Mouse (Mus musculus) cerebral cortex, adult 2 months (tissue): Measurements from ENCODE around the gene Tppp3.

Source experiments
- whole genome bisulfite sequencing: fragments of 180-500 bp; shearing (Covaris S2); methylation state at CpG from one replicate; pipeline ENCODE4 v1.1.7; 2018; 5-methylcytosine and 5-hydroxymethylcytosine counted together

The Tppp3 gene

DNA sequence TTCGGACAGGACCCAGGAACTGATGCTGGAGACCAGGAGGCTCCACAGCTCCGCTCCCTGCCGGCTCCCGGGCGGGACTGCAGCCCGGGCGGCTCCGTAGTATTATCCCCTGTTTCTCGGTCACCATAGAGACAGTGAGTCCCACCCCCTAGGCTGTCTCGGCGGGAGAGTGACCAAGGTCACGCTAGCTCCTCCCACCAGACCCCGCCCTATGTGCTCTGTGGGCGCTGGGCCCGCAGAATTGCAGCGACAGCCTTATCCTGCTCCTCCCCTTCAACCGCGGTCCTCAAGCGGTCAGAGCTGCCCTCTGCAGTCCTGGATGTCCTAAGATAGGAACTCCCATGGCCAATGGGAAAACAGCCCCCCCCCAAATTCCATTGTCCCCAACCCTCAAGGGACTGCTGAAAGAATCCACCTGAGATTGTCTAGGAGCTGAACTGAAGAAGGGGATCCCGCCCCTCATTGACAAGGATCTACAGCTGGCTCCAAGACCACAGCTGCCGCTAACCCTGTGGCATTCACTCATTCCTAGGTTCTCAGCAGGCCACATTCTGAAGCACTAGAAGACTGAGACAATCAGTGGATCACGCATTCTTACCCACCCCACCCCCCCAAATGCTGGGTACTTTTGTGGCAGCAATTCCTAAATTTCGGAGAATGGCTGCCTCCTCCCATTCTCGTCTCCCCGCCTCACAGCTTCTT lies at the start of gene Tppp3:
Tppp3 (minus strand) TSS at position 213 of the 702 bp plus-strand sequence.
- WGBS = 15% methylated on average over 25 of the region's 25 CpGs

DNA sequence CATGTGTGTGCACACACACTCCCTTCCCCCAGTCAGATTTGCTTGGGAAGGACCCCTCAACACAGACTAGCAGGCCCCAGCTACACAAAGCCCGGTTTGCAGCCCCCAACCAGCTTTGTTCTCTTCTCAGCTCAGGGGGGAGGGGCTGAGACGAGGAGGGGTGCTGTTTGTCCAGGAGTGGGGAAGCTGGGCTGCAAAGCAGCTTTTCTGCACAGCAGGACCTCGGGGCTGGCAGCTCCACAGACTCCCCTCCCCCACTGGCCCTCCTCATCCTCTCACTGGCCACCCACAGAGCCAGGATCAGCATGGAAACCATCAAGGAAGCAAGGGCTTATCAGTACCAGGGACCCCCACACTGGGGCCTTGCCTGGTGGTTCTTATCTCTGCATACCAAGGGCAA lies 49.7 kb upstream of the Tppp3 start:
- WGBS = 22% methylated on average over 3 of the region's 3 CpGs

- WGBS = 66% methylated on average over 5 of the region's 5 CpGs
These were observed 49.2 kb upstream of the Tppp3 start for GRCm38 (mm10) chr8:105520521-105520920.

DNA sequence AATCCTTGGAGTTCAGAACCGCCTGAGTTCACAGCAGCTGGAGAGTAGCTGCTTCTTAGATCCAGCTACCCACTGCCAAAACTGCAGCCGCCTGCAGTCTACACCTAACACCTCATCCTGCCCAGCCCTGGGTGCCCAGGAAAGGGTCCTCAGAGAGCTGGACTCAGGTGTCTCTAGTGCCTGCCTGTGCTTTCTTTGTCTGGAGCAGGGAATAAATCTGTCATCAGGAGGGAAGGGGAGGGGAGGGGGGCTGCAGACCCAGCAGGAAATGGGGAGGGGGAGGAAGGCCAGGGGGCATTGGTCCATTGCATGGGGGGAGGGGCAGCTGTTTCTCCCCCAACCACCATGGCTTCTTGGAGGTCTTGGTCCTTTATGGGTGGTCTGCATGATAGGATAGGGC lies 48.3 kb upstream of the Tppp3 start:
- 9% methylated on average over 2 of the region's 2 CpGs for whole genome bisulfite sequencing

GRCm38 (mm10) chr8:105518436-105519313 lies 47.3 kb upstream of the Tppp3 start, which contains the start of gene Hsd11b2:
Gene Hsd11b2, plus strand, starts transcription at chr8:105518755.
- WGBS = 1% methylated on average over 68 of the region's 68 CpGs

GRCm38 (mm10) chr8:105517346-105517745 lies 46.0 kb upstream of the Tppp3 start:
- WGBS = 61% methylated on average over 8 of the region's 8 CpGs

- WGBS = 17% methylated on average over 12 of the region's 12 CpGs
These were observed 44.8 kb upstream of the Tppp3 start for GRCm38 (mm10) chr8:105516018-105516645.

DNA sequence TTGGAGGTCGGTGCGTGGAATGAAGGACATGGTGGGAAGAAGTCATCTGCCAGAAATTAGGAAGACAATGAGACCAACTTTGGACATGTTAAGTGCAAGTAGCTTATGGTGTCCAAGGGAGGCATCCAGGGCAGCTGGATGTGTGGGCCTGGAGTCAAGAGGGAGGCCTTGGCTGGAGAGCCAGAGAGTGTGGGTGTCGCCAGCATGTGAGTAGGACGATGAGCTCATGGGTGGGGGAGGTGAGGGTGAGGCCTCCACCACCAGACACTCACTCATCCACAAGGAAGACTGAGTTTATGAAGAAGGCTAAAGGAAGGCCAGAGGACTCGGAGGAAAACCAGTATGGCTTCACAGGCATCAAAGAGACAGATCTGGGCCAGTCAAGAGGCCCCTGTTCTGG lies 43.3 kb upstream of the Tppp3 start:
- WGBS = 68% methylated on average over 5 of the region's 5 CpGs

DNA sequence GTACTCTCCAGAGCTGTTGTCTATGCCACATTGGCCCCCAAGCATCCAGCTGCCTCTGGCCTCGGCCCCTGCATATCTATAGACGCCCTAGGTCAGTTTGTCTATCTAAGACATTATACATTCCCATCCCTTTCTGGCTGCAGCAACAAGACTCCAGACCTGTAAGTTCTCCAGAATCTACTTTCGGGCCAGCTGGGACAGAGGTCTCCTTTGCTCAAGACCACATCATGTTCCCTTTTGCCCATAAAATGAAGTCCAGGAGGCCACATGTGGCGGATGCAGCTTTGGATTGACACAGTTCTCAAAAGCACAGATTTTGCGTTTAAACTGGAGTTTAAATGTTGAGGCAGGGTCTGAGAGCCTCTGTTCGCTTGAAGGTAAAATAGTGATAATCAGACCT lies 42.9 kb upstream of the Tppp3 start:
- 94% methylated on average over 6 of the region's 6 CpGs for WGBS

DNA sequence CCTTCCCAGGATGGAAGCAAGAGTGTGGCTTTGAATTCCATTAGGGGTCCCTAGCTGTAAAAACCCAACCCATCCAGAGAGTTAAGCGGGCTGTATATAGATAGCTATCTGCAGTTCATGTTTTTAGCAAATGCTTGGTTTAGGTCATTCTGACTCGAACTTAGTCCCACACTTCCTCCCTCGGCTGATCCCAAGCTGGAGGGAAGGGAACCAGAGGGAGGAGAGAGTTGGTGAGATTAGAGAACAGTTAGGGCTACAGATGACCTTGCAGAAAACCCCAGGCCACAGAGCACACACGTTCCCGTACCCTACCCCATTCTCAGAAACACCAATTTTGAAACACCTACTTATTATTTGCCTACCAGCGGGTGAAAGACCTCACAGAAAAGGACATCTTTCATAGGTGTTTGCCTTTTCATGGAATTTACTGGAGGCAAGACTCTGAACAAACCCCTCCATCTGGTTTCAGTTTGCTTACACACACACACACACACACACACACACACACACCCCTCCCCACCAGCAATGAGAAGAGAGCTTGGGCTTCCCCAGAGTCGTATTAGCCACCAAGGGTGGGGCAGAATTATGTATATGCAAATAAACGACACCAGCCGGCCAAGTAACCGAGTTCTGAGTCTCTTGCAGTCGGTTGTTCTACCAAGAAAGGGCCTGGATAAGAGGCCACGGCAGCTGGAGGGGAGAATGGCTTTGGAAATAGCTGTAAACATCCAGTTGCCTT lies 38.8 kb upstream of the Tppp3 start:
- 75% methylated on average over 12 of the region's 12 CpGs for WGBS

GRCm38 (mm10) chr8:105508758-105509157 lies 37.4 kb upstream of the Tppp3 start:
- 73% methylated on average over 2 of the region's 2 CpGs for WGBS

DNA sequence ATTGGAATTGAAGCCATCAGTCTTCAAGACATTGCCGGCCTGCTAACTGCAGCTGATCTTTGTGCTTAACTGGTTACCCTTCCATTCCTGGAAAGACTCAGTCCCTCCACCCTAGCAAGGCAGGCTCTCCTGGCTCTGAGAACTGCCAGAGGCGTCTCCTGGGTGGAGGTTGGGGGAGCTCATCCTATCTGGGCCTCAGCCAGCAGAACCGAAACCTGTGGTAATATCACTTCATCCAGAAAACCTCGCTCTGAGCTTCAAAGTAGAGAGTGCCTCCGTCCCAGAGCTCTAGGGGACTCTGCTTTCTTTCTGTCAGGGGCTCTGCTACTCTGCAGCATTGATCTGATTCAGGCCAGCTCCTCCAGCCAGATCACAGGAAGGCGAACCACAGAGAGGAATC lies 35.7 kb upstream of the Tppp3 start:
- WGBS = 89% methylated on average over 6 of the region's 6 CpGs

DNA sequence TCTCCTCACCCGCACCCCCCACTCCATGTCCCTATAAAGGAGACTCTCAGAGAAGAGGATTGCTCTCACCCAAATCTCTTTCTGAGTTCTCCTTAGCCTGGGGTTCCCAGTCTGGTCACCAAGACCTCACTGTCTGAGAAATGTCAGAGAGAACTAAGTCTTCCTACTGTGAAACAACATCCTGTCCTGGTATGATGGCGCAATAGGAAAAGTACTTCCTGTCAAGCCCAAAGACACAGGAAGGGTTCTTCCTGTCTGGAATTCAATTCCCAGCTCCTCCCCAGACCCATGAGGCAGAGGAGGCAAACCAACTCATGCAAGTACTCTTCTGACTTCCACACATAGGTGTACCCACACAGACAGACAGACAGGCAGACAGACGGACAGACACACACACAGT lies 33.3 kb upstream of the Tppp3 start:
- WGBS = 81% methylated on average over 3 of the region's 3 CpGs

DNA sequence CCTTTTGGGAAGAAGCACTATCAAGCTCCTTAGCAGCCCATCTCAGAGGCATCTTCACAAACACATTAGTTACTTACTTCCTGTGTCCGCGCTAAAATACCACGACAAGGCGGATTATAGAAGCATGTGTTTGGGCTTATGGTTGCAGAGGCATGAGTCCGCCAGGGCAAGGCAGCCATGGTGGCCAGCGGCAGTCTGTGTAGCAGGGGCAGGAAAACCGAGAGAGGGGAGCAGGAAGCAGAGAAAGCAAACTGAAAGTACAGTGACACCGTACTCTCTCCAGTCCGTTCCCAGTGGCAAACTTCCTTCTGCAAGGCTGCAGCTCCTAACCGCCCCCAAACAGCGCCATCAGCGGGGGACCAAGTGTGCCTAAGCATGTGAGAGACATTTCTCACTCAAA lies 28.5 kb upstream of the Tppp3 start:
- WGBS = 71% methylated on average over 12 of the region's 12 CpGs

DNA sequence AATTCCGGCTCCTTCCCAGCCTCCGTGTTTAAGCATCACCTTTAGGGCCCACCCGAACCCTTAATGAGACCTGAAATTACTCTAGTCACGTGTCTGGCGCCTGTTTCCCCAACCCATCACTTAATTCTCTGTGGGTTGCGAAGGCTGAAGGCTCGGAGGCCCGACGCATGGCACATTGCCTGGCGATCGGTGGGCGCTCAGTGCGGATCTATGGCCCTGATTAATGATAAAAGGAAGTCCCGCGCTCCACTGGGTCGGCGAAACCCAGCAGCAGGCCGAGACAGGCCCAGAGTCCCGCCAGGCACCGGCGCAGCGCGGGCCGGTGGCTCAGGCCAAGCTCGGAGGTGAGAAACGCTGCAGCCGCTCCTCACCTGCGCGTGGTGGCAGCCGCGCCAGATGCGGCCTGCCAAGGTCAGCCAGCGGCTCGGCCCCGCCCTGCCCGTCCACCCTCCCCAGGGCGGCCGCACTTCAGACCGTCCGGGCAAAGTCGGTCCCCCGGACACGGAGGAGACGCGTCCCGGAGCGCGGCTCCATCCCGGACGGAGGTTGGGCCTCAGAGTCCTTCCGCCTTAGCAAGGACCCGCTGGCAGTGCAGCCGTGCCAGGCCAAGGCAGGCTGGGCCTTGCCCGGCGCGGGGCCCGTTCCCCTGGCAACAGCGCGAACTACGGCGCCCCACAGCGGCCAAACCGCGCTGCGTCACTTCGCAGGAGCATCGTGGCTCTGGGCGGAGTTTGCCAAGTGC lies 25.3 kb upstream of the Tppp3 start, which contains the start of gene Zdhhc1:
Zdhhc1 (minus strand) TSS at position 464 of the 742 bp plus-strand sequence.
- under 1% methylated on average over 68 of the region's 68 CpGs for WGBS

- 34% methylated on average over 17 of the region's 17 CpGs for WGBS
These were observed 24.3 kb upstream of the Tppp3 start for GRCm38 (mm10) chr8:105495350-105496302.

DNA sequence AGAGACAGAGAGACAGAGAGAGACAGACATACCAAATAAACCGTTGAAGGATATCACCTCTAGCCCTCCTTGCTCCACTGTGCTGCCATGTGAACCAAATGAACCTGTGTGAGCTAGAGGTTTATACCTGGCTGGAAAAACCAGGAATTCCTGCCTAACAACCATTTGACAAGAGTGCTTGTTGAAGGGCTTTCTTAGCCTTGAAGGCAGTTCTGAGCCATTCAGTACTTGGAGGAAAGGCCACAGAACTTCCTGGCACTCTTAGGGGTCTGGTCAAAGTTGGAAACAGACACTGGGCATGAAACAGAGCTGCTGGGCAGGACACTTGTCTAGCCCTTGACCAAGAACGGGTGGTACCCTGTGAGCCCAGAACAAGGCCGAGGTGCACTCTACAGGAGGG lies 23.2 kb upstream of the Tppp3 start:
- WGBS = 71% methylated on average over 3 of the region's 3 CpGs

GRCm38 (mm10) chr8:105493495-105493894 lies 22.2 kb upstream of the Tppp3 start:
- WGBS = 56% methylated on average over 3 of the region's 3 CpGs

DNA sequence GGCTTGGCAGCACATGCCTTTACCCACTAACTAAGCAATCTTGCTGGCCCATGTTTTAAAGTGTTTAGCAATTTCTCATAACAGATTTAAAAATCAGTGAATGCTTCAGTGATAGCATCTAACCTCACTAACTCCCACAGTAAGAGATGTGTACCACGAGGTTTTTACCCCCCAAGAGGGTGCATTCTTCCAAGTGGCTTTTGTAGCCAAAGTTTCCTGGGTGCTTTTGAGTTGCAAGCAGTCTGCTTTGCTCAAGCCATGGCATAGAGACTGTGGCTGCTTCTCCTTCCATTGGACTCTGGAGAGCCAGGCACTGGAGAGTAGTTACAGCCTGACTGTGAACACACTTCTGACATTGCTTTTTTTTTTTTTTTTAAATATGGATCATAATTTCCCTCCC lies 18.0 kb upstream of the Tppp3 start:
- WGBS = 61% methylated on average over 1 of the region's 1 CpGs

GRCm38 (mm10) chr8:105488082-105488481 lies 16.8 kb upstream of the Tppp3 start:
- 77% methylated on average over 3 of the region's 3 CpGs for WGBS
